Mouse (Mus musculus): ENCODE results near the gene Cited1.
A peak's percentile ranks its signal among the peaks of the same experiment; 100 is the strongest.

DNA sequence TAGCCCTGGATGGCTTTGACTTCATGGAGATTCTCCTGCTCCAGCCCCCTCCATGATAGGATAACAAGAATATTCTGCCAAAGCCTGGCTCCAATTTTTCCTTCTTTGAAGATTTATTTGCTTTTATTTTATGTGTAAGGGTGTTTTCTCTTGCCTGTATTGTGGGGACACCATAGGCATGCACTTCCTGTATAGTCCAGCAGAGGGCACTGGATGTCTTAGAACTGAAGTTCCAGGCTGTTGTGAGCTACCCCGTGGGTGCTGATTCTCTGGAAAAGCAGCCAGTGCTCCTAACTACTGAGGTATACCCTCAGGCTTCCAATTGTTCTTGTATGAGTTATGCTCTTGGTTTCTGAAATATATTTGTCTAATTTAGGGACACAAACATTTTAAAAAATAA is 32.9 kb downstream of the Cited1 start:
- peak; percentile 82 for TF ChIP-seq CTCF (conservative IDR thresholded peaks at IDR 0.05; ENCODE audit: low read length)
- no peak for TF ChIP-seq POU5F1 (IDR thresholded peaks at IDR 0.05; ENCODE audit: borderline replicate concordance, low read length)
- TF ChIP-seq NANOG (IDR thresholded peaks at IDR 0.05; ENCODE audit: borderline replicate concordance, low read length): no peak
